Mouse (Mus musculus): ENCODE data around the gene Amz1.

DNA sequence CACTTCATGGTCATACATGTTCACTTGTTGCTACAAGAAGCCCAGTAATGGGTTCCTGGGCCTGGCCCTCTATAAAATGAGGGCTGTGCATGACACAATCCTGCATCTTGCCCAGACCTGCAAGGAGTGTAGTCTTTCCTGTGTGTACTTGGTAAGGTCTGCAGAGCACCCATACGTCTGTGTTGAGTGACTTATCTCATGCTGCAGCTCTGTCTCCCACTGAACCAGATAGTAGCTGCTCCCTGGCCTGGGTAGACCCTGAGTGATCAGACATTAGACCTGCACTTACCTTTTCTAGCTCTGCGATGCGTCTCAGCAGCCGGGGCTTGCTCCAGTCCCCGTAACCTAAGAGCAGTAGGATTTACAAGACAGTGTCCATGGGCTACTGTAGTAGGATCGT, 41.8 kb upstream of the Amz1 start:
- no peak for TF ChIP-seq CTCF (conservative IDR thresholded peaks at IDR 0.05; ENCODE audit: low read length)
- no peak for TF ChIP-seq POU5F1 (IDR thresholded peaks at IDR 0.05; ENCODE audit: borderline replicate concordance, low read length)

All from E14TG2a.4 (cell line).